Mouse (Mus musculus) right cerebral cortex, postnatal 36 days (tissue): ENCODE data around the gene Myo16.
A peak's percentile ranks its signal among the peaks of the same experiment; 100 is the strongest.

Experiments used
- DNase-seq, 2 experiments: peaks; one replicate each; pipeline ENCODE4 v3.0.0; 2022; ENCODE audit warnings: low spot score in 2 of 2, mixed read lengths in 1 of 2

Gene Myo16

GRCm38 (mm10) chr8:10175976-10176375 lies 22.3 kb downstream of the Myo16 start:
- DNase-seq: no peak

- no peak for DNase-seq
Observed at GRCm38 (mm10) chr8:10177131-10177530, 23.4 kb downstream of the Myo16 start.

GRCm38 (mm10) chr8:10178986-10179385 lies 25.3 kb downstream of the Myo16 start:
- no peak for DNase-seq

- DNase-seq: no peak
Observed at GRCm38 (mm10) chr8:10190607-10191006, 36.9 kb downstream of the Myo16 start.

GRCm38 (mm10) chr8:10198164-10198563 lies 44.5 kb downstream of the Myo16 start:
- DNase-seq: no peak

GRCm38 (mm10) chr8:10199301-10199700 lies 45.6 kb downstream of the Myo16 start:
- no peak for DNase-seq

- no peak for DNase-seq
Observed at GRCm38 (mm10) chr8:10200042-10200441, 46.3 kb downstream of the Myo16 start.

- DNase-seq: no peak
Observed at GRCm38 (mm10) chr8:10215023-10215422, 61.3 kb downstream of the Myo16 start.

GRCm38 (mm10) chr8:10219761-10220276 lies 66.1 kb downstream of the Myo16 start:
- no peak for DNase-seq

- DNase-seq: no peak
Observed at GRCm38 (mm10) chr8:10222770-10223169, 69.1 kb downstream of the Myo16 start.

- no peak for DNase-seq
Observed at GRCm38 (mm10) chr8:10223528-10224194, 70.0 kb downstream of the Myo16 start.

GRCm38 (mm10) chr8:10224305-10224971 lies 70.7 kb downstream of the Myo16 start:
- DNase-seq: no peak

- DNase-seq: no peak
Observed at GRCm38 (mm10) chr8:10225018-10225417, 71.3 kb downstream of the Myo16 start.

- peak; percentile 26 to 33 for DNase-seq
Observed at GRCm38 (mm10) chr8:10230746-10231369, 77.1 kb downstream of the Myo16 start.

GRCm38 (mm10) chr8:10234516-10234915 lies 80.8 kb downstream of the Myo16 start:
- no peak for DNase-seq

GRCm38 (mm10) chr8:10243344-10243743 lies 89.6 kb downstream of the Myo16 start:
- DNase-seq: no peak

GRCm38 (mm10) chr8:10249156-10249555 lies 95.4 kb downstream of the Myo16 start:
- DNase-seq: no peak

GRCm38 (mm10) chr8:10255741-10256140 lies 102.0 kb downstream of the Myo16 start:
- no peak for DNase-seq

- DNase-seq: no peak
Observed at GRCm38 (mm10) chr8:10256563-10256962, 102.9 kb downstream of the Myo16 start.

- DNase-seq: no peak
Observed at GRCm38 (mm10) chr8:10270094-10270493, 116.4 kb downstream of the Myo16 start.

- DNase-seq: no peak
Observed at GRCm38 (mm10) chr8:10292600-10292999, 138.9 kb downstream of the Myo16 start.

GRCm38 (mm10) chr8:10300797-10301196 lies 147.1 kb downstream of the Myo16 start:
- DNase-seq: no peak

- DNase-seq: no peak
Observed at GRCm38 (mm10) chr8:10303061-10303460, 149.3 kb downstream of the Myo16 start.
